Mouse (Mus musculus): ENCODE results near the gene 2510002D24Rik. TPM values are rescaled to one million over a fixed set of nuclear protein-coding genes. Genes with fewer than 3 reads are reported as not detected.

The 2510002D24Rik gene
- polyA plus RNA-seq, 2 experiments, result 11.0 to 20.5 TPM

DNA sequence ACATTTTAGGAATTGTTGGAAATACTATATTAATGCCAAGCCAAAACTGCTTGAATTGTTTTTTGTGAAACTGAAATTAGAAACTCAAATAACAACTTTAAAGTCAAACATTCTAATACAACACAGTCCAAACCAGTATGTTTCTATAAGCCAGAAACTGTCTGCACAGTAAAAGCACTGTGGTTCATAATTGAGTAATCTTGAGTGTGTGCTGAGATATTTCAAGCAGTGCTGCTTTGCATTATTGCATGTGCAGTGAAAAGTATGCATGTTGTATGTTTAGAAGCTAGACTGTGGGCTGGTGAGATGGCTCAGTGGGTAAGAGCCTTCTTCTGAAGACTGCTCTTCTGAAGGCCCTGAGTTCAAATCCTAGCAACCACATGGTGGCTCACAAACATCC, 47.7 kb downstream of the 2510002D24Rik start:
- Histone ChIP-seq H3K27me3 (ENCODE audit: control insufficient read depth, insufficient read depth, low read length) (no peaks in the 10 kb centered on the region), H3K9me3 (ENCODE audit: control insufficient read depth, low read length) (no peaks in the 10 kb centered on the region), H3K4me3 (ENCODE audit: insufficient read depth in 1 of 2, low read depth in 2 of 2, low read length in 2 of 2) (no peak overlapping the region), H3K27ac (no peak overlapping the region), H3K9ac (replicated peaks) (no peak overlapping the region), H3K36me3 (replicated peaks; ENCODE audit: control insufficient read depth, insufficient read depth, low read depth) (no peaks in the 10 kb centered on the region; the same call in 1 of the 2 replicates), H3K4me1 (replicated peaks; ENCODE audit: control insufficient read depth in 2 of 2, insufficient read depth in 2 of 2, low read length in 1 of 2) (peaks cover 10 to 11% of the 10 kb centered on the region in 2 experiments), H3K4me2 (ENCODE audit: low read depth) (no peak overlapping the region)
- no peak for TF ChIP-seq EP300 (IDR thresholded peaks at IDR 0.05; ENCODE audit: low read depth)
- TF ChIP-seq CTCF (IDR thresholded peaks at IDR 0.05; ENCODE audit: low read depth), result no peak
- DNase-seq (ENCODE audit: low read depth in 3 of 3, low spot score in 3 of 3) (no peak), ATAC-seq (ENCODE audit: insufficient read depth) (no peak)

Other genes with a start within 250 kb of the 2510002D24Rik start
- 0.02 TPM in 1 of 2 replicates, not detected in the other for gene Tbx1, start 245.9 kb upstream of the 2510002D24Rik start, polyA plus RNA-seq (2012; rRNA removed)
- not detected in 2 replicates for gene Tbx1, start 245.9 kb upstream of the 2510002D24Rik start, polyA plus RNA-seq (2014; fragmentation: Nextera tagmentation; extraction: Ambion mirVana)
- gene Gp1bb, start 214.2 kb upstream of the 2510002D24Rik start, polyA plus RNA-seq (2012; rRNA removed), result 15.0 and 27.9 TPM in 2 replicates
- gene Gp1bb, start 214.2 kb upstream of the 2510002D24Rik start, polyA plus RNA-seq (2014; fragmentation: Nextera tagmentation; extraction: Ambion mirVana), result 23.6 and 32.2 TPM in 2 replicates
- gene Gm49601, start 210.2 kb upstream of the 2510002D24Rik start, polyA plus RNA-seq (2012; rRNA removed), result 0.54 and 0.63 TPM in 2 replicates
- gene Gm49601, start 210.2 kb upstream of the 2510002D24Rik start, polyA plus RNA-seq (2014; fragmentation: Nextera tagmentation; extraction: Ambion mirVana), result not detected in 2 replicates
- gene Sept5, start 206.6 kb upstream of the 2510002D24Rik start, polyA plus RNA-seq (2012; rRNA removed), result 2.0 and 2.2 TPM in 2 replicates
- 1.6 and 1.9 TPM in 2 replicates for gene Sept5, start 206.6 kb upstream of the 2510002D24Rik start, polyA plus RNA-seq (2014; fragmentation: Nextera tagmentation; extraction: Ambion mirVana)
- 6.5 and 6.6 TPM in 2 replicates for gene Cldn5, start 59.7 kb upstream of the 2510002D24Rik start, polyA plus RNA-seq (2012; rRNA removed)
- 6.1 and 6.2 TPM in 2 replicates for gene Cldn5, start 59.7 kb upstream of the 2510002D24Rik start, polyA plus RNA-seq (2014; fragmentation: Nextera tagmentation; extraction: Ambion mirVana)
- gene Ufd1, start 24.8 kb upstream of the 2510002D24Rik start, polyA plus RNA-seq (2012; rRNA removed), result 14.6 and 19.3 TPM in 2 replicates
- 29.8 and 32.3 TPM in 2 replicates for gene Ufd1, start 24.8 kb upstream of the 2510002D24Rik start, polyA plus RNA-seq (2014; fragmentation: Nextera tagmentation; extraction: Ambion mirVana)
- 40.7 and 45.8 TPM in 2 replicates for gene Cdc45, start 24.6 kb upstream of the 2510002D24Rik start, polyA plus RNA-seq (2012; rRNA removed)
- gene Cdc45, start 24.6 kb upstream of the 2510002D24Rik start, polyA plus RNA-seq (2014; fragmentation: Nextera tagmentation; extraction: Ambion mirVana), result 40.6 and 45.4 TPM in 2 replicates
- not detected in 2 replicates for gene Gm28539, start within 50 bp of the 2510002D24Rik start, polyA plus RNA-seq (2012; rRNA removed)
- not detected in 2 replicates for gene Gm28539, start within 50 bp of the 2510002D24Rik start, polyA plus RNA-seq (2014; fragmentation: Nextera tagmentation; extraction: Ambion mirVana)
- gene Mrpl40, start 40.3 kb downstream of the 2510002D24Rik start, polyA plus RNA-seq (2012; rRNA removed), result 12.0 and 18.7 TPM in 2 replicates
- gene Mrpl40, start 40.3 kb downstream of the 2510002D24Rik start, polyA plus RNA-seq (2014; fragmentation: Nextera tagmentation; extraction: Ambion mirVana), result 52.7 and 53.8 TPM in 2 replicates
- gene Hira, start 40.5 kb downstream of the 2510002D24Rik start, polyA plus RNA-seq (2012; rRNA removed), result 23.2 and 23.7 TPM in 2 replicates
- gene Hira, start 40.5 kb downstream of the 2510002D24Rik start, polyA plus RNA-seq (2014; fragmentation: Nextera tagmentation; extraction: Ambion mirVana), result 4.9 and 5.9 TPM in 2 replicates

Measured in liver, embryonic 14.5 days (tissue).